Mouse (Mus musculus): ENCODE measurements at regions not wholly inside any gene's neighbourhood (a gene's known extent, or its start where the extent isn't known, plus 50 kb on each side); places are given as distances from the start of the nearest gene placed in this dataset.

DNA sequence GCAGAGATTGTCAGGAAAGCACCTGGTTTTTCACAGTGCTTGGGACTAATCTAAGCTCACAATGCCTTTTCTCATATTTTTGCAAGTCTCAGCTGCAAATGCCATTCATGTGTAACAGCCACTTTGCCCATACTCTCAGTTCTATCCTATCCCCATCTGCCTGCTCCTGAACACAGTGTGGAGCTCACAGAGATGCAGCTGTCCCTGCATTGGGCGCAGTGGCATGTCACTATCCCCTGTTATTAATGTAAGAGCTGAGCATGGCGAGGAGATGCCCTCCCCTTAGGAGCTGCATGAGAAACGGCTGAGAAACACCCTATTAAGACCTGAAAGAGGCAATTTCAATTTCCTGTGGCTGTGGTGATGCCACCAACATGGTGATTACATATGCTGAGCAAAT, 1341.1 kb downstream of the Gsdmc2 start:
- no peak for TF ChIP-seq CTCF (IDR thresholded peaks at IDR 0.05)
- no peak for TF ChIP-seq POLR2A (IDR thresholded peaks at IDR 0.05; ENCODE audit: insufficient read depth, low read depth, low read length)

Data from heart, adult 2 months (tissue).